Mouse (Mus musculus): ENCODE data around the gene Slc35a1.
"Not testable (repeated sequence)": the region's sequence is repeated elsewhere in the genome, so short reads cannot be mapped to it uniquely, and the experiment has no call there.

Gene Slc35a1

GRCm38 (mm10) chr4:34686874-34687567 lies at the start of gene Slc35a1:
Gene Slc35a1 (minus strand): TSS chr4:34687438.
- no peaks in the 10 kb centered on the region for H3K36me3 ChIP-seq (ENCODE audit: control insufficient read depth, insufficient read depth, low read length, poor library complexity, severe bottlenecking)
- no peaks in the 10 kb centered on the region for H3K27me3 ChIP-seq (ENCODE audit: control insufficient read depth, insufficient read depth, low read length, poor library complexity, severe bottlenecking)
- peak; percentile 94 for DNase-seq (ENCODE audit: low read depth, low spot score)

- no peak for DNase-seq (ENCODE audit: low read depth, low spot score)
- no peaks in the 10 kb centered on the region for H3K36me3 ChIP-seq (ENCODE audit: control insufficient read depth, insufficient read depth, low read length, poor library complexity, severe bottlenecking)
- H3K27me3 ChIP-seq (ENCODE audit: control insufficient read depth, insufficient read depth, low read length, poor library complexity, severe bottlenecking) = no peaks in the 10 kb centered on the region; the same call in 1 of the 2 replicates
Observed at GRCm38 (mm10) chr4:34734461-34734860, 47.2 kb upstream of the Slc35a1 start.

GRCm38 (mm10) chr4:34733415-34733814 lies 46.2 kb upstream of the Slc35a1 start:
- peak; percentile 30 for DNase-seq (ENCODE audit: low read depth, low spot score)
- H3K27me3 ChIP-seq (ENCODE audit: control insufficient read depth, insufficient read depth, low read length, poor library complexity, severe bottlenecking); H3K36me3 ChIP-seq (ENCODE audit: control insufficient read depth, insufficient read depth, low read length, poor library complexity, severe bottlenecking): not testable (repeated sequence)

GRCm38 (mm10) chr4:34729851-34730341 lies 42.7 kb upstream of the Slc35a1 start, which contains the start of gene Cfap206:
Gene Cfap206 (minus strand): TSS chr4:34730206.
- Histone ChIP-seq H3K36me3 (ENCODE audit: control insufficient read depth, insufficient read depth, low read length, poor library complexity, severe bottlenecking) (no peaks in the 10 kb centered on the region), H3K27me3 (ENCODE audit: control insufficient read depth, insufficient read depth, low read length, poor library complexity, severe bottlenecking) (no peaks in the 10 kb centered on the region; the same call in 1 of the 2 replicates)
- DNase-seq (ENCODE audit: low read depth, low spot score) = peak; percentile 46

- DNase-seq (ENCODE audit: low read depth, low spot score); H3K27me3 ChIP-seq (ENCODE audit: control insufficient read depth, insufficient read depth, low read length, poor library complexity, severe bottlenecking); H3K36me3 ChIP-seq (ENCODE audit: control insufficient read depth, insufficient read depth, low read length, poor library complexity, severe bottlenecking): not testable (repeated sequence)
Observed at GRCm38 (mm10) chr4:34725710-34726109, 38.5 kb upstream of the Slc35a1 start.

GRCm38 (mm10) chr4:34724306-34724705 lies 37.1 kb upstream of the Slc35a1 start:
- DNase-seq (ENCODE audit: low read depth, low spot score) = no peak
- H3K36me3 ChIP-seq (ENCODE audit: control insufficient read depth, insufficient read depth, low read length, poor library complexity, severe bottlenecking) = no peaks in the 10 kb centered on the region
- H3K27me3 ChIP-seq (ENCODE audit: control insufficient read depth, insufficient read depth, low read length, poor library complexity, severe bottlenecking) = no peaks in the 10 kb centered on the region

GRCm38 (mm10) chr4:34723186-34723585 lies 35.9 kb upstream of the Slc35a1 start:
- Histone ChIP-seq H3K27me3 (ENCODE audit: control insufficient read depth, insufficient read depth, low read length, poor library complexity, severe bottlenecking) (no peaks in the 10 kb centered on the region), H3K36me3 (ENCODE audit: control insufficient read depth, insufficient read depth, low read length, poor library complexity, severe bottlenecking) (no peaks in the 10 kb centered on the region)
- no peak for DNase-seq (ENCODE audit: low read depth, low spot score)

- no peaks in the 10 kb centered on the region for H3K36me3 ChIP-seq (ENCODE audit: control insufficient read depth, insufficient read depth, low read length, poor library complexity, severe bottlenecking)
- H3K27me3 ChIP-seq (ENCODE audit: control insufficient read depth, insufficient read depth, low read length, poor library complexity, severe bottlenecking) = no peaks in the 10 kb centered on the region
- no peak for DNase-seq (ENCODE audit: low read depth, low spot score)
Observed at GRCm38 (mm10) chr4:34720127-34720895, 33.1 kb upstream of the Slc35a1 start.

- DNase-seq (ENCODE audit: low read depth, low spot score) = no peak
- Histone ChIP-seq H3K36me3 (ENCODE audit: control insufficient read depth, insufficient read depth, low read length, poor library complexity, severe bottlenecking) (no peaks in the 10 kb centered on the region), H3K27me3 (ENCODE audit: control insufficient read depth, insufficient read depth, low read length, poor library complexity, severe bottlenecking) (no peaks in the 10 kb centered on the region)
Observed at GRCm38 (mm10) chr4:34719421-34719820, 32.2 kb upstream of the Slc35a1 start.

GRCm38 (mm10) chr4:34715062-34715461 lies 27.8 kb upstream of the Slc35a1 start:
- no peak for DNase-seq (ENCODE audit: low read depth, low spot score)
- H3K27me3 ChIP-seq (ENCODE audit: control insufficient read depth, insufficient read depth, low read length, poor library complexity, severe bottlenecking) = no peaks in the 10 kb centered on the region
- H3K36me3 ChIP-seq (ENCODE audit: control insufficient read depth, insufficient read depth, low read length, poor library complexity, severe bottlenecking) = no peaks in the 10 kb centered on the region

GRCm38 (mm10) chr4:34708127-34708526 lies 20.9 kb upstream of the Slc35a1 start:
- DNase-seq (ENCODE audit: low read depth, low spot score) = no peak
- Histone ChIP-seq H3K27me3 (ENCODE audit: control insufficient read depth, insufficient read depth, low read length, poor library complexity, severe bottlenecking) (no peaks in the 10 kb centered on the region), H3K36me3 (ENCODE audit: control insufficient read depth, insufficient read depth, low read length, poor library complexity, severe bottlenecking) (no peaks in the 10 kb centered on the region)

GRCm38 (mm10) chr4:34707248-34707647 lies 20.0 kb upstream of the Slc35a1 start:
- DNase-seq (ENCODE audit: low read depth, low spot score) = no peak
- Histone ChIP-seq H3K36me3 (ENCODE audit: control insufficient read depth, insufficient read depth, low read length, poor library complexity, severe bottlenecking) (no peaks in the 10 kb centered on the region), H3K27me3 (ENCODE audit: control insufficient read depth, insufficient read depth, low read length, poor library complexity, severe bottlenecking) (no peaks in the 10 kb centered on the region)

GRCm38 (mm10) chr4:34703029-34703428 lies 15.8 kb upstream of the Slc35a1 start:
- no peaks in the 10 kb centered on the region for H3K27me3 ChIP-seq (ENCODE audit: control insufficient read depth, insufficient read depth, low read length, poor library complexity, severe bottlenecking)
- no peak for DNase-seq (ENCODE audit: low read depth, low spot score)
- H3K36me3 ChIP-seq (ENCODE audit: control insufficient read depth, insufficient read depth, low read length, poor library complexity, severe bottlenecking) = no peaks in the 10 kb centered on the region

GRCm38 (mm10) chr4:34702231-34702630 lies 15.0 kb upstream of the Slc35a1 start:
- no peak for DNase-seq (ENCODE audit: low read depth, low spot score)
- no peaks in the 10 kb centered on the region for H3K36me3 ChIP-seq (ENCODE audit: control insufficient read depth, insufficient read depth, low read length, poor library complexity, severe bottlenecking)
- H3K27me3 ChIP-seq (ENCODE audit: control insufficient read depth, insufficient read depth, low read length, poor library complexity, severe bottlenecking) = no peaks in the 10 kb centered on the region

- no peaks in the 10 kb centered on the region for H3K27me3 ChIP-seq (ENCODE audit: control insufficient read depth, insufficient read depth, low read length, poor library complexity, severe bottlenecking)
- DNase-seq (ENCODE audit: low read depth, low spot score) = peak; percentile 65
- no peaks in the 10 kb centered on the region for H3K36me3 ChIP-seq (ENCODE audit: control insufficient read depth, insufficient read depth, low read length, poor library complexity, severe bottlenecking)
Observed at GRCm38 (mm10) chr4:34701528-34701927, 14.3 kb upstream of the Slc35a1 start.
